Mouse (Mus musculus): ENCODE results near the gene Arid3b.
A peak's percentile ranks its signal among the peaks of the same experiment; 100 is the strongest.

The Arid3b gene

GRCm38 (mm10) chr9:57775026-57775425 is 61.6 kb downstream of the Arid3b start:
- no peak for DNase-seq (ENCODE audit: low read depth)

- DNase-seq (ENCODE audit: low read depth), result no peak
Measured at GRCm38 (mm10) chr9:57774168-57774567, 62.4 kb downstream of the Arid3b start.

- DNase-seq (ENCODE audit: low read depth), result no peak
Measured at GRCm38 (mm10) chr9:57773754-57774153, 62.8 kb downstream of the Arid3b start.

- no peak for DNase-seq (ENCODE audit: low read depth)
Measured at GRCm38 (mm10) chr9:57770836-57771235, 65.8 kb downstream of the Arid3b start.

- no peak for DNase-seq (ENCODE audit: low read depth)
Measured at GRCm38 (mm10) chr9:57770214-57770613, 66.4 kb downstream of the Arid3b start.

- DNase-seq (ENCODE audit: low read depth), result no peak
Measured at GRCm38 (mm10) chr9:57769539-57770069, 67.0 kb downstream of the Arid3b start.

- DNase-seq (ENCODE audit: low read depth), result no peak
Measured at GRCm38 (mm10) chr9:57767231-57767630, 69.4 kb downstream of the Arid3b start.

- no peak for DNase-seq (ENCODE audit: low read depth)
Measured at GRCm38 (mm10) chr9:57766431-57766830, 70.2 kb downstream of the Arid3b start.

GRCm38 (mm10) chr9:57765364-57766351 is 70.9 kb downstream of the Arid3b start, which contains the start of gene Clk3:
Gene Clk3, minus strand, starts transcription at chr9:57765860.
- peak; percentile 47 for DNase-seq (ENCODE audit: low read depth)

- peak; percentile 84 for DNase-seq (ENCODE audit: low read depth)
Measured at GRCm38 (mm10) chr9:57764974-57765363, 71.6 kb downstream of the Arid3b start.

GRCm38 (mm10) chr9:57764147-57764973 is 72.2 kb downstream of the Arid3b start:
- no peak for DNase-seq (ENCODE audit: low read depth)

GRCm38 (mm10) chr9:57762563-57762991 is 74.0 kb downstream of the Arid3b start:
- DNase-seq (ENCODE audit: low read depth), result peak; percentile 56

- DNase-seq (ENCODE audit: low read depth), result no peak
Measured at GRCm38 (mm10) chr9:57761563-57762551, 74.7 kb downstream of the Arid3b start.

- no peak for DNase-seq (ENCODE audit: low read depth)
Measured at GRCm38 (mm10) chr9:57760416-57761146, 76.0 kb downstream of the Arid3b start.

GRCm38 (mm10) chr9:57759289-57759688 is 77.3 kb downstream of the Arid3b start:
- peak; percentile 61 for DNase-seq (ENCODE audit: low read depth)

GRCm38 (mm10) chr9:57758528-57758927 is 78.1 kb downstream of the Arid3b start:
- no peak for DNase-seq (ENCODE audit: low read depth)

GRCm38 (mm10) chr9:57757578-57757977 is 79.0 kb downstream of the Arid3b start:
- no peak for DNase-seq (ENCODE audit: low read depth)

GRCm38 (mm10) chr9:57750901-57751300 is 85.7 kb downstream of the Arid3b start:
- DNase-seq (ENCODE audit: low read depth), result no peak

- no peak for DNase-seq (ENCODE audit: low read depth)
Measured at GRCm38 (mm10) chr9:57748831-57749230, 87.8 kb downstream of the Arid3b start.

GRCm38 (mm10) chr9:57748137-57748536 is 88.5 kb downstream of the Arid3b start:
- DNase-seq (ENCODE audit: low read depth), result no peak
